Mouse (Mus musculus): ENCODE measurements around the gene Hadhb. TPM values are rescaled to one million over a fixed set of nuclear protein-coding genes. Genes with fewer than 3 reads are reported as not detected.

Gene Hadhb
- total and polyA plus RNA-seq, 3 experiments, result 69.5 to 118 (median 78.3) TPM

GRCm38 (mm10) chr5:30170303-30170940 lies 15.4 kb downstream of the Hadhb start:
- Histone ChIP-seq H3K79me2 (replicated peaks; ENCODE audit: control insufficient read depth, extremely low read depth, insufficient read depth, poor library complexity, severe bottlenecking) (no peaks in the 10 kb centered on the region), H3K27me3 (replicated peaks) (no peaks in the 10 kb centered on the region), H3K9ac (ENCODE audit: insufficient read depth, low read depth) (no peak overlapping the region), H3K9me3 (replicated peaks; ENCODE audit: low read length) (no peaks in the 10 kb centered on the region), H3K27ac (ENCODE audit: insufficient read depth, low read depth) (no peak overlapping the region), H3K4me2 (ENCODE audit: insufficient read depth, low read depth, poor library complexity, severe bottlenecking) (no peak overlapping the region), H3K4me3 (replicated peaks in 1 of 3; ENCODE audit: low read depth in 2 of 3, low read length in 2 of 3, poor library complexity in 1 of 3) (no peak overlapping the region), H3K36me3 (replicated peaks in 1 of 2; ENCODE audit: control insufficient read depth in 1 of 2, insufficient read depth in 1 of 2, low read length in 1 of 2) (peaks cover 37 to 78% of the 10 kb centered on the region in 2 experiments), H3K4me1 (ENCODE audit: control insufficient read depth in 1 of 2, insufficient read depth in 2 of 2) (no peaks in the 10 kb centered on the region)
- in situ Hi-C loops (cut with MboI; ENCODE audit: low pct_ligation_motif_present, low pct_unique_long_range_greater_than_20kb, low sequenced_read_pairs), result no loop called here
- TF ChIP-seq UBTF (IDR thresholded peaks at IDR 0.05; ENCODE audit: low read depth, low read length) (no peak), JUND (conservative IDR thresholded peaks at IDR 0.05; ENCODE audit: low read depth, low read length) (no peak), HCFC1 (IDR thresholded peaks at IDR 0.05; ENCODE audit: low read depth, low read length) (no peak), MAX (IDR thresholded peaks at IDR 0.05; ENCODE audit: low read length) (no peak), E2F4 (IDR thresholded peaks at IDR 0.05; ENCODE audit: insufficient replicate concordance, low read depth, low read length) (no peak), POLR2AphosphoS2 (IDR thresholded peaks at IDR 0.05; ENCODE audit: low read depth, low read length) (no peak), RAD21 (IDR thresholded peaks at IDR 0.05; ENCODE audit: low read depth, low read length) (no peak), ELF1 (IDR thresholded peaks at IDR 0.05; ENCODE audit: low read depth, low read length) (no peak)
- no peak for DNase-seq (ENCODE audit: extremely low read depth)
- dilution Hi-C loops (cut with MboI; ENCODE audit: extremely low pct_ligation_motif_present, extremely low pct_unique_long_range_greater_than_20kb, low sequenced_read_pairs), result no loop called here

GRCm38 (mm10) chr5:30172115-30172514 lies 17.1 kb downstream of the Hadhb start:
- H3K4me2 ChIP-seq (ENCODE audit: insufficient read depth, low read depth, poor library complexity, severe bottlenecking), result no peak overlapping the region
- no peak overlapping the region for H3K4me3 ChIP-seq (replicated peaks in 1 of 3; ENCODE audit: low read depth in 2 of 3, low read length in 2 of 3, poor library complexity in 1 of 3)
- no peaks in the 10 kb centered on the region for H3K9me3 ChIP-seq (replicated peaks; ENCODE audit: low read length)
- in situ Hi-C loops (cut with MboI; ENCODE audit: low pct_ligation_motif_present, low pct_unique_long_range_greater_than_20kb, low sequenced_read_pairs) (no loop called here), dilution Hi-C loops (cut with MboI; ENCODE audit: extremely low pct_ligation_motif_present, extremely low pct_unique_long_range_greater_than_20kb, low sequenced_read_pairs) (no loop called here)
- H3K36me3 ChIP-seq (replicated peaks in 1 of 2; ENCODE audit: control insufficient read depth in 1 of 2, insufficient read depth in 1 of 2, low read length in 1 of 2), result peaks cover 48 to 84% of the 10 kb centered on the region in 2 experiments
- no peak overlapping the region for H3K9ac ChIP-seq (ENCODE audit: insufficient read depth, low read depth)
- TF ChIP-seq RAD21 (IDR thresholded peaks at IDR 0.05; ENCODE audit: low read depth, low read length) (no peak), CHD1 (IDR thresholded peaks at IDR 0.05; ENCODE audit: low read depth, low read length) (no peak), ZC3H11A (IDR thresholded peaks at IDR 0.05; ENCODE audit: low read depth, low read length) (no peak), IRF4 (IDR thresholded peaks at IDR 0.05; ENCODE audit: low read depth, low read length) (no peak), HCFC1 (IDR thresholded peaks at IDR 0.05; ENCODE audit: low read depth, low read length) (no peak), PAX5 (IDR thresholded peaks at IDR 0.05; ENCODE audit: low read length) (no peak), BHLHE40 (IDR thresholded peaks at IDR 0.05; ENCODE audit: low read depth, low read length) (no peak), SIN3A (IDR thresholded peaks at IDR 0.05; ENCODE audit: low read length) (no peak), ELF1 (IDR thresholded peaks at IDR 0.05; ENCODE audit: low read depth, low read length) (no peak), USF2 (conservative IDR thresholded peaks at IDR 0.05; ENCODE audit: low read depth, low read length) (no peak), TBP (conservative IDR thresholded peaks at IDR 0.05; ENCODE audit: low read depth, low read length) (no peak), NELFE (IDR thresholded peaks at IDR 0.05; ENCODE audit: low read depth, low read length) (no peak), POLR2A (IDR thresholded peaks at IDR 0.05; ENCODE audit: low read depth, low read length) (no peak), RCOR1 (conservative IDR thresholded peaks at IDR 0.05; ENCODE audit: low read depth, low read length) (no peak), GABPA (IDR thresholded peaks at IDR 0.05; ENCODE audit: insufficient replicate concordance, low read depth, low read length) (no peak)
- H3K27ac ChIP-seq (ENCODE audit: insufficient read depth, low read depth), result no peak overlapping the region
- H3K4me1 ChIP-seq (ENCODE audit: control insufficient read depth in 1 of 2, insufficient read depth in 2 of 2), result no peaks in the 10 kb centered on the region
- H3K27me3 ChIP-seq (replicated peaks), result no peaks in the 10 kb centered on the region
- no peaks in the 10 kb centered on the region for H3K79me2 ChIP-seq (replicated peaks; ENCODE audit: control insufficient read depth, extremely low read depth, insufficient read depth, poor library complexity, severe bottlenecking)
- no peak for DNase-seq (ENCODE audit: extremely low read depth)
